Comparison of ENCODE assay signal across 8 mouse cellular contexts in genomic region chr4:109979461-109980320, GRCm38 (mm10). TPM values are rescaled to one million over a fixed set of nuclear protein-coding genes. Genes with fewer than 3 reads are reported as not detected.
A peak's percentile ranks its signal among the peaks of the same experiment; 100 is the strongest.
DNase-seq lines count a peak whose midpoint lies in the region; ATAC-seq and TF ChIP-seq lines count a peak whose summit lies in the region.

No protein-coding gene starts in this region.

- peak overlapping the region; percentile 35 for H3K4me2 ChIP-seq in hindbrain, embryonic 13.5 days

- no peak overlapping the region for H3K4me3 ChIP-seq in kidney, adult 2 months (ENCODE audit: insufficient read depth, low read depth, low read length)
- H3K4me3 ChIP-seq in hindbrain, embryonic 13.5 days: peak overlapping the region; percentile 15

- ATAC-seq in hindbrain, embryonic 13.5 days (ENCODE audit: low FRiP score): no peak

- no peak for TF ChIP-seq CTCF in kidney, adult 2 months (conservative IDR thresholded peaks at IDR 0.05; ENCODE audit: insufficient read depth, insufficient read length, low read depth, low read length)

- H3K27me3 ChIP-seq in kidney, adult 2 months (replicated peaks; ENCODE audit: control insufficient read depth, insufficient read depth, low read length): peaks cover 35% of the 10 kb centered on the region
- H3K27me3 ChIP-seq in hindbrain, embryonic 13.5 days: peaks cover 98% of the 10 kb centered on the region

- no peaks in the 10 kb centered on the region for H3K4me1 ChIP-seq in kidney, adult 2 months (ENCODE audit: control insufficient read depth, insufficient read depth, low read length)
- H3K4me1 ChIP-seq in hindbrain, embryonic 13.5 days (replicated peaks): peaks cover 45% of the 10 kb centered on the region

- DNase-seq in kidney, postnatal 10 days: peak; percentile 23
- no peak for DNase-seq in kidney, adult 2 months
- peak; percentile 61 for DNase-seq in embryo, embryonic 9.5 days (ENCODE audit: extremely low spot score)
- peak; percentile 73 for DNase-seq in neural tube, embryonic 10.5 days (ENCODE audit: extremely low spot score, low spot score)
- DNase-seq in thymus, postnatal 25 days: no peak
- no peak for DNase-seq in lung, postnatal 14 days
- no peak for DNase-seq in urinary bladder, postnatal 14 days (ENCODE audit: low spot score)

- no peak for TF ChIP-seq POLR2A in kidney, adult 2 months (IDR thresholded peaks at IDR 0.05; ENCODE audit: low read depth, low read length)

- no peaks in the 10 kb centered on the region; the same call in 1 of the 2 replicates for H3K9me3 ChIP-seq in hindbrain, embryonic 13.5 days

- 6% methylated on average over 66 of the region's 66 CpGs for WGBS in kidney, adult 2 months
- WGBS in hindbrain, embryonic 13.5 days: under 1% methylated on average over 58 of the region's 66 CpGs

- no peak overlapping the region for H3K9ac ChIP-seq in hindbrain, embryonic 13.5 days

- H3K36me3 ChIP-seq in kidney, adult 2 months (ENCODE audit: control insufficient read depth, insufficient read depth, low read length): no peaks in the 10 kb centered on the region
- H3K36me3 ChIP-seq in hindbrain, embryonic 13.5 days: no peaks in the 10 kb centered on the region

- H3K27ac ChIP-seq in kidney, adult 2 months (ENCODE audit: insufficient read depth, low read depth, low read length): no peak overlapping the region
- H3K27ac ChIP-seq in hindbrain, embryonic 13.5 days: no peak overlapping the region

RNA-seq across cellular contexts. Expression of gene Dmrta2, which starts 1.8 kb away (rescaled TPM):
- 0.13 and 0.22 TPM in 2 replicates for polyA plus RNA-seq in kidney, adult 2 months (2012; rRNA removed)
- polyA plus RNA-seq in hindbrain, embryonic 13.5 days (2015; fragmentation: Nextera tagmentation; extraction: Ambion mirVana): 0.06 and 0.13 TPM in 2 replicates

Comparison
In these comparisons a context has a peak if more than half of its experiments do, and no peak if none do; other contexts are left out.
1. DNase-seq: peak in kidney, postnatal 10 days (single experiment), embryo, embryonic 9.5 days (single experiment) and neural tube, embryonic 10.5 days (single experiment); none in kidney, adult 2 months (single experiment), thymus, postnatal 25 days (single experiment), lung, postnatal 14 days (single experiment) and urinary bladder, postnatal 14 days (single experiment).